Mouse (Mus musculus) lung, adult 2 months (tissue): ENCODE data around the gene Rtn3. TPM values are rescaled to one million over a fixed set of nuclear protein-coding genes. Genes with fewer than 3 reads are reported as not detected.

Experiments
- DNase-seq: peaks from one replicate; pipeline ENCODE4 v3.0.0; 2022
- H3K4me1 ChIP-seq: fragments of 200-500 bp; 2 replicates; pipeline ENCODE4 v1.6.1; 2011; ENCODE audit warnings: low read length; ENCODE audit not compliant: control insufficient read depth, insufficient read depth
- H3K4me3 ChIP-seq: fragments of 200-500 bp; replicated peaks from 2 replicates; pipeline ENCODE3; 2011; ENCODE audit warnings: low read depth, mild to moderate bottlenecking, control low read depth, low read length; ENCODE audit errors: extremely low read depth
- CTCF ChIP-seq: fragments of 200-500 bp; IDR thresholded peaks from 2 replicates; pipeline ENCODE4 v1.5.1; 2011; ENCODE audit warnings: mild to moderate bottlenecking, low read length, control low read depth; ENCODE audit not compliant: insufficient read depth
- POLR2A ChIP-seq: fragments of 200-500 bp; IDR thresholded peaks from 2 replicates; pipeline ENCODE4 v1.6.1; 2011; ENCODE audit warnings: low read depth, mild to moderate bottlenecking, control low read depth, low read length, borderline replicate concordance; ENCODE audit errors: extremely low read depth
- WGBS: fragments of 180-500 bp; shearing (Covaris S2); methylation state at CpG from one replicate; pipeline ENCODE4 v1.1.7; 2018; 5-methylcytosine and 5-hydroxymethylcytosine counted together
- polyA plus RNA-seq: library from polyadenylated mRNA; depleted of rRNA; stranded (reverse); fragments of >200 nt; gene quantifications from 2 replicates; pipeline ENCODE4 v1.2.3, GENCODE M21; 2012; rRNA removed

The Rtn3 gene
- polyA plus RNA-seq, result 106 and 107 TPM in 2 replicates

DNA sequence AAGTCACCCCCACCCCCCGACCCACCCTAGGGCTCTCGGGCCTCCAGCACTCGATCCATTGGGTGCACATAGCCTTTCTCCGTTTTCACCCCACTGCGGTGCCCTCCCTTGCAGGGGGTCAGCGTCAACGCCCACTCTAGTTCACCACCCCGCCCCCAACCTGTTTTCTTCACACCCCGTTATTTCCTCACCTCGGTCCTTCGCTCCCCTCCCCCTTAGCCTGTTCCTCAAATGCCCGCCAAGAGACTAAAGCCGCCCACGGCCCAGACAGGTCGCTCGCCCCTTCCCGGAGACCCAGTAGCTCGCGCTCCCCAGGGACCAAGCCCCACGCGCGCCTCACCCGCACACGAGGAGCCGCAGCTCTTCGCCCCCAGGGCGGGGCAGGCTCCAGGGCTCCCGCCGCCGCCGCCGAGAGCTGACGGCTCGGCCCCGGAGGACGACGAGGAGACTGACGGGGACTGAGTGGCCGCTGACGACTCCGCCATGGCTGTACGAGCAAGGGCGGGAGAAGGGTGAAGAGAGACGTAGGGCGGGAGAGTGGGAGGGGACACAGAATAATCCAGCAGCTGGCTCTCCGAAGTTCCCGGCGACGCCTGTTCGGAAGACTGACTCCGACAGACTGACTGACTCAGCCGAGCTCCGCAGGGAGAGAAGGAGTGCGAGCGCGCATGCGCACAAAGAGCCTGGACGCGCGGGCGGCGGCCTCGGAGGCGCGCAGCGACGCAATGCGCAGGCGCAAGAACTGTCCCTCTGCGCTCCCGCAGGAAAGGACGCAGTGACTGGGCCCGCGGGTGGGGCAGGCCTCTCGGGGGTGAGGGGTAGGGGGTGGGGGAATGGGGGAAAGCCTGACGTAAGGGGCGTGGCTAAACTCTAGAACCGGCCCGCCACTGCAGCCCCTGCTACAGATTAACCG is at the start of gene Rtn3:
Gene Rtn3 (minus strand): TSS at position 683 of the 913 bp plus-strand sequence.
- under 1% methylated on average over 80 of the region's 80 CpGs for WGBS
- H3K4me3 ChIP-seq, result peak within 1 kb of the TSS; percentile 93
- no peaks in the 10 kb centered on the region; the same call in 1 of the 2 replicates for H3K4me1 ChIP-seq
- TF ChIP-seq CTCF (no peak), POLR2A (peak; percentile 98)
- peak; percentile 92 for DNase-seq

- DNase-seq, result no peak
- Histone ChIP-seq H3K4me1 (no peaks in the 10 kb centered on the region), H3K4me3 (no peak overlapping the region)
- WGBS, result 91% methylated on average over 5 of the region's 5 CpGs
- TF ChIP-seq POLR2A, result no peak
- TF ChIP-seq CTCF, result no peak
These were observed 48.8 kb upstream of the Rtn3 start for GRCm38 (mm10) chr19:7531906-7532305.

- peak; percentile 59 for DNase-seq
- no peak overlapping the region for H3K4me3 ChIP-seq
- peak; percentile 42; the same call in 1 of the 2 replicates for TF ChIP-seq CTCF
- no peak for TF ChIP-seq POLR2A
- 52% methylated on average over 7 of the region's 7 CpGs for WGBS
- H3K4me1 ChIP-seq, result no peaks in the 10 kb centered on the region
These were observed 45.8 kb upstream of the Rtn3 start for GRCm38 (mm10) chr19:7528639-7529428.

DNA sequence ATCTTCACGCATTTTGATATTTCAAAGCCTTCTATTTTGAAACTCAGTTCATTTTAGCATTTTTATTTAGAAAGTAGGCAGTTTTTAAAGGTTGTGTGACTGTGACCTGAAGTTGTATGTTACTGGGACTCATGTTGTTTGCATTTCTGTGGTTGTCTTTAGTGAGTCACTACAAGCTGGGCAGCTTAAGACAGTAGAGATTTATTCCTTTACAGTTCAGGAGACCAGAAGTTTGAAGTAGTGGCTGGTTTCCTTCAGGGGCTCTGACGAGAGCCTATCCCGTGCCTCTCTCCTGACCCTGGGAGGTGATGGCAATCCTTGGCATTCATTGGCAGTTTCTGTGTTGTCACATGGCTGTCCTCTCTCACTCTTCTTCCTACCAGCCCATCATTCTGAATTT is 41.8 kb upstream of the Rtn3 start:
- WGBS, result 75% methylated on average over 3 of the region's 3 CpGs
- TF ChIP-seq POLR2A (no peak), CTCF (no peak)
- no peak overlapping the region for H3K4me3 ChIP-seq
- DNase-seq, result no peak
- no peaks in the 10 kb centered on the region for H3K4me1 ChIP-seq

GRCm38 (mm10) chr19:7523781-7524180 is 40.7 kb upstream of the Rtn3 start:
- TF ChIP-seq POLR2A, result no peak
- no peak overlapping the region for H3K4me3 ChIP-seq
- no peak for DNase-seq
- no peaks in the 10 kb centered on the region for H3K4me1 ChIP-seq

DNA sequence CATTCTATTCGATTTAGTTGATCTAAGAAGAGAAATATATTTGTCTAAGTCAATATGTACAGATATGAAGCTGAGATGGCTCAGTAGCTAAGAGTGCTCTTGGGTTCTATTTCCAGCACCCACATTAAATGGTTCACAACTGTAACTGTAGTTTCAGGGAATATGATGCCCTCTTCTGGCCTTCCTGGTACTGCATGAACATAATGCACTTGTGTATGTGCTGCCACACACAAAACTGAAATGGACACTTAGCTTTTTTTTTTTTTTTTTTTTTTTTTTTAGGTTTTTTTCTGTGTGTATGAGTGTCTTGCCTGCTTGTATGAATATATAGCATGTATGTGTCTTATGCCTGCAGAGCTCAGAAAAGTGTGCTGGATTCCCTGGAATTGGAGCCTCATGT is 40.2 kb upstream of the Rtn3 start:
- Histone ChIP-seq H3K4me1 (no peaks in the 10 kb centered on the region), H3K4me3 (no peak overlapping the region)
- TF ChIP-seq POLR2A, result no peak
- TF ChIP-seq CTCF, result no peak
- DNase-seq, result no peak
- 100% methylated on average over 1 of the region's 1 CpGs for WGBS

- Histone ChIP-seq H3K4me3 (no peak overlapping the region), H3K4me1 (no peaks in the 10 kb centered on the region)
- WGBS, result 86% methylated on average over 2 of the region's 2 CpGs
- TF ChIP-seq CTCF, result no peak
- TF ChIP-seq POLR2A, result no peak
- DNase-seq, result no peak
These were observed 39.8 kb upstream of the Rtn3 start for GRCm38 (mm10) chr19:7522856-7523255.

DNA sequence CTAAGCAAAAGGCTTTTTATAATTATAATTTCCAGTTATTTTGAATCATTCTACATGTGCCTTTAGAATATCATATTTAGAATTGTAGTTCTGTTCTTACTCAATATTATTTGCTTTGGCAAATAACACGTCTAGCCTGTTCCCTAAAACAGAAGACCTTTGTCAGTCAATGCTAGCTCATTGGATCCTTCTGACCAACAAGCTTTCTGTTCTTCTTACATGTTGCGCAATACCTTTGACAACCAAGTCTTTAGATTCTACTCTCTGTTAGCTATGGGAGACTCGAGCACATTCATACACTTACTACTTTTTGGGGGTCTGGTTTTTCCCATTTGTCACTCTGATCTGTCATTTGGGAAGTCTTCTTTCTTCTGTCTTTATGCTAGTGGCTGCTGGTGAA is 38.5 kb upstream of the Rtn3 start:
- 79% methylated on average over 3 of the region's 3 CpGs for WGBS
- Histone ChIP-seq H3K4me1 (no peaks in the 10 kb centered on the region), H3K4me3 (no peak overlapping the region)
- no peak for TF ChIP-seq POLR2A
- no peak for TF ChIP-seq CTCF
- no peak for DNase-seq

DNA sequence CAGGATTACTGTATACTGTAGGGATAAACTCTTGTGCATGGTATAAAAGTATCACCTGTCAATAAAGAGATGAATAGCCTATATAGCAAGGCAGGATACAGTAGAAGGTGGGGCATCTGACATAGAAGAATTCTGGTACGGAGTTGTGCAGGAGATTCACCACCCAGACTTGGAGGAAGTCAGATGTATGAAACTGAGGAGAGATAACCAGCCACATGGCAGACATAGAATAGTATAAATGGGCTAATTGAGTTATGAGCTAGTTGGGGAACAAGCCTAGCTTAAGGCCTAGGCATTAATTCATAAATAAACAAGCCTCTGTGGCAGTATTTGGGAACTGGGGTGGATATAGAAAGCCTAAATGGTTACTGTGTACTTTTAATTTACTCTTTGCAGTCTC is 33.4 kb upstream of the Rtn3 start:
- no peaks in the 10 kb centered on the region for H3K4me1 ChIP-seq
- no peak for DNase-seq
- H3K4me3 ChIP-seq, result no peak overlapping the region
- 59% methylated on average over 1 of the region's 1 CpGs for WGBS
- no peak for TF ChIP-seq CTCF
- no peak for TF ChIP-seq POLR2A

DNA sequence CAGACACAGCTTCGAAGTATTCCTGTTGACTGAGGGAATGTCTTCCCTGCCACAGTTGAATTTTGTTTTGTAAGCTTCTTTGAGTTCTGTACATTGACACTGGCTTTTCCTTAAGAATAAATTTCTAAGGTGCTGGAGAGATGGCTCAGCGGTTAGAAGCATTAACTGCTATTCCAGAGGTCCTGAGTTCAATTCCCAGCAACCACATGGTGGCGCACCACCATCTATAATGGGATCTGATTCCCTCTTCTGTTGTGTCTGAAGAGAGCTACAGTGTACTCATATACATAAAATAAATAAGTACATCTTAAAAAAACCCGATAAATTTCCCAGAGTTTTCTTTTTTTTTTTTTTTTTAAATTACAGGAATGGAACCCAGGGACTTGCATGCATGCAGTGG is 24.9 kb upstream of the Rtn3 start:
- 79% methylated on average over 4 of the region's 4 CpGs for WGBS
- TF ChIP-seq CTCF, result no peak
- TF ChIP-seq POLR2A, result no peak
- Histone ChIP-seq H3K4me3 (no peak overlapping the region), H3K4me1 (peaks cover 6% of the 10 kb centered on the region)
- DNase-seq, result no peak
